Mouse (Mus musculus): ENCODE results near the gene Eif6.
"Not testable (repeated sequence)": the region's sequence is repeated elsewhere in the genome, so short reads cannot be mapped to it uniquely, and the experiment has no call there.

The Eif6 gene

DNA sequence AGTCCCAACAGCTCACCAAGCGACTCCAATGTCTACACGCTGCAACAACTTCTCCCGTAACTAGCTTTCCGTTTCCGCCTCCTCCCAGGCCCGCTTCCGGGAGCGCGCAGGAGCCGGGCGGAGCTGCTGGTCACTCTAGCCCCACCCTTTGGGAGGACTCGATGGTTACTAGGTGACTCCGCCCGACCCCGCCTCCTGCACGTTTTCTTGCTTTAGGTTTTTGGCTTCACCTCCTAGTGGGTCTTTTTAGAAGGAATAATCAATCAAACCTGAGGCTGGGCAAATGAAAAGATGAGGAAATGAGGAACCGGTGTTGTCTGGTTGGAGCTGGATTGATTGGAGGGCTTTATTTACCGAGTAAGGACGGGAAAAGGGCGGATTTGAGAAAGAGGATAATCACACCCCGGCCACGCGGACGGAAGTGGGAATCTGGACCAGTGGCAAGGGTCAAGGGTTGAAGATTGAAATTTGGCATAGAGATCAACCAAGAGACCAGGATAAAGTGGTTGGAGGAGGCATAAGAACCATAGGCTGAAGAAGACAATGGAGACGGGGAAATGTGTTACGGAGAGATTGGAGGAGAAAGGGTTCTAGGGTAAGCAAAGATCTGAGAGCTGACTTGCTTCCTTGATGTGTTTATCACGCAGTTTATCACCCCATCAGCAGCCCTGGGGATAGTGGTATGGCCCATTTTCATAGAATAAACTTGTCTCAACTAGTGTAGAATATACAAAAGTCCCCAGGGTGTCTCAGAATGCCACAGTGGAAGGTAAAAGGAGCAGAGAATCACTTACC, at the start of gene Eif6:
Gene Eif6, minus strand, starts transcription at position 296 of the 795 bp plus-strand sequence.
- peak; percentile 83 for DNase-seq (ENCODE audit: low read depth, low spot score)

DNA sequence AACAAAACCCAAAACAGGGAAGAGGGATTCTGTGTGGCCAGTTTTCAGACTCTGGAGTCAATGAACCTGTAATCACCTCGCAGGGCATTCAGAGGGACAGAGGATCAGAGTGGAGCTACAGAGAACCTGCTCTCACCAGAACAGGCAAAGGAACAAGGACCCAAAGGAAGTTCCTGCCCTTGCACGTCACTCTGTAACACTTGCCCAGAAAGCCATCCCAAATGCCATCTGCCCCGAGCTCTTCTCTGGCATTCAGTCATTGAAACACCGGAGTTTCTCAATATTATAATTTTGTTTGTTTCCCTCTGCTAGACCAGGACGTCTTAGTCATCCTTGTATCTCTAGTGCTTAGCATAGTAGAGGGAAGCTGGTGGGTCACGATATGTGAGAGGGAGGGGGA, 46.9 kb upstream of the Eif6 start:
- no peak for DNase-seq (ENCODE audit: low read depth, low spot score)

DNA sequence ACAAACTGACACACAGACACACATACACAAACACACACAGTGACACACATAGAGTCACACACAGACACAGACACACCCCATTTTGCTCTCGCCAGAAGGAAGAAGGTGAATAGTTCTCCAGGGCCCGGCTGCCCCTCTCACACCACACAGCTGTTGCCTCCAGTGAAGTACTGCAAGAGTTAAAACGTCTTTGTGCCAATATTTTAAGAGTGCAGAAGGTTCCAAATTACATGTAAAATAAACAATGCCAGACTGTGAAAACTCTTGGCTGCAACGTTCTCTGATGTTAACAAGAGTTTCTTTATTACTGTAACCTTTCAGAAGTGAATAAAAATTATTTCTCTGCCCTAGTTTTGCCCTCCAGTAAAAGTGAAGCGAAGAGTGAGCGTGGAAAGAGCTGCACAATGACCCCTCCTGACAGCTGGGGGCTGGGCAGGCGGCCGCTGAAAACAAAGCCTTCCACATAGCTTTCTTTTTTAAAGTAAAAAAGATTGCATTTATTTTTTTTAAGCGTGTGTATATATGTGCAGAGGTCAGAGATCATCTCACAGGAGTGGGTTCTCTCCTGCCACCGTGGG, 46.3 kb upstream of the Eif6 start:
- no peak for DNase-seq (ENCODE audit: low read depth, low spot score)

DNA sequence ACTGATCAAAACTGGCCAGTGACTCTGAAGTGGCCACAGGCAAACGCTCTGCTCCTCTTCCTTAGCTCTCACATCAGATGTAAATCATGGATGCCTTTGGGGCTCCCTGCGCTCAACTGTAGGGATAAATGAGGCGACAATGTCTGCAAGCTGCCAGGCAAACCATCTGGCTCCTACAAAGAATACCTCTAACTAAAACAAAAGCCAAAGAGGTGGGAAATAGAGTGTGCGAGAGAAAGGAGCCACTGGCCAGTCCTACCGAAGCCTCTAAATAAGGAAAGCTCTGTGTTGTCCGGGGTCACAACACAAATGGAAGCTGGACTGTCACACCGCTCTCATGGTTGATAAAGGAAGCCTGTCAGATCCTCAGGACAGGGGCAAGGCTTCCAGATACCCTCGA, 45.8 kb upstream of the Eif6 start:
- no peak for DNase-seq (ENCODE audit: low read depth, low spot score)

DNA sequence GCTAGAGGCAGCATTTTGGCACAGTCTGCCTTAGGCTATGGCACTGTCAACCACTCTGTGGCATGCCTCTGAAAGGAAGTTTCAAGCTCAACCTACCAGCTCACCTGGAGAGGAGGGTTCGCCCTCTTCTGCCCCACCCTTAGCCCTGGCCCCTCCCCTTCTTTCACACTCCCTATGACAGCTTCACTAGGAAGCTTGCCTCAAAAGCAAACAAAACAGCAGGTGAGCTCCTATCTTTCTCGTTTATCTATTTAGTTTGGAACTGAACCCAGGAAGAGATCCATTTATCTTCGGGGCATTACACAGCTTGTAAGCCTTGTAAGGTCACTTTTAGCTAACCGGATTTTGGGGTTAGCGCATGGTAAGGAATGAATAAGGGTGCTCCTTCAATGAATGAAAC, 43.0 kb upstream of the Eif6 start:
- no peak for DNase-seq (ENCODE audit: low read depth, low spot score)

DNA sequence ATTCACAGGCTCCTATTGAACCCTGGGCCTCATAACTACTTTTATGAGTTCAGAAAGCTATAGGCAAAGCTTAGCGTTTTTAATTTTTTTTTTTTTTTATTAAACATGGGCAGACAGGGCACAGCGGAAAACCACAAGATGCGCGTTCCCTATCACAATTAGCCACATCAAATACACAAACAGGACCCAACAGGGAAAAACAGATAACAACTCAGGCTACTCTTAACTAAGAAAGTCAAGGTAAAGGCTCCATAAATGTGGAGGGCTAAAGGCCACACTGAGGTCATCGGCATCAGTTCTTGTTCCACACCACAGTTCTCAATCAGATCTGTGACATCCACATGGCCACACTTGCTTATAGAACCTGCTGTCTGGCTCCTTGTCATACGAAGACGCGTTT, 41.6 kb upstream of the Eif6 start:
- no peak for DNase-seq (ENCODE audit: low read depth, low spot score)

DNA sequence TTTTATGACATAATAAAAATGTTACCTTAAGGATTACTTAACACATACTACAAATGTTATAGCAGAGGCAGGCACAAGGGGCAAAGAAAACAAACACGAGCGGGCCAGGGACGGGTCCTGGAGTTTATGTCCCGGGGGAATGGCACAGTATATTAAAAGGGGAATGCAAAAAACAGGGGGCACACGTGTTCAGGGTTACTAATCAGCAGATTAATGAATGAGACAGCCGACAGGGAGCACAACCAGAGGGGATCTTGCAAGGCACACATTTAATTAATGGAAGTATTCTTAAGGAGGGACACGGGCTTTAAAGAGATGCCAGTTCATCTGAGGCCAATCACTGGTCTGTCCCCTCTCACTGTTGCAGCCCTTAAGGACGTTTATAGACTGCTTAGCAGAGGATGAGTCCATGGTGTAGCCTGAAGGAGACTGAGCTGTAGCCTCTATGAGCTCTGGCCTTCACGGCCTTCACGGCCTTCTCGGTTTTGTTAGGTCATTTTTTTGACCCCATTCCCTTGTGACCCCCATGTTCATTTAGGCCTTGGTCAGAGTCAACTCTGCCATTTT, 36.7 kb upstream of the Eif6 start:
- no peak for DNase-seq (ENCODE audit: low read depth, low spot score)

DNA sequence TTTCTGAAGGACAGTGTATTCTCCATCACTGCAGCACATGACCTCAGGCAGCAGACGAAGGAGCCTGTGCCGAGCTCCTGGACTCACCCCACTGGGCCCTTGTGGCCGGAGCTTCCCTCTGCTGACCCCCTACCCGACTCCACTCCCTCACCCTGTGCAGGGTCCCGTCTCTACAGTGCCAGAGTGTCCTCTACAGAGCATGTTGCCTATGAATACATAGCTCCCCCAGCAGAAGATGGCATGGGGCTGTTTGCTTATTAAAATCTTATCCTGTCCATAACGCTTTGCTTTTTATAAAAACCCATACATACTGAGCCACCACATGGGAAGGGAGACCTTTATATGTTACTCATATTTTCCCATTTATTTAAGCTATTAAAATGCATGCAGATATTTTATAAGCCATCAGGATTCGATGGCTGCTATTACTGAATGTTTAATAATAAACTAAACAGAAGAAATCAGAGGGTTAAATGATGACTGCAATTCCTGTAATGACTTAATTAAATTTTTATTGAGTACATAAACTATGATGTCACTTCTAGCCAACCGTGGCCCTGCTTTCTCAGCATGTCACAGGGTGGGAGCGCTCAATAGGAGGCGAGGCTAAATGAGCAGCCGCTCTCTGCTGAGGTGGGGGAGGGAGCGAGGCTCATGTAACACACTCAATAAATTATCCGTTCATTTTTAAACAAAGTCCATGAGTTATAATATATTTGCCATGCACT, 36.0 kb upstream of the Eif6 start:
- no peak for DNase-seq (ENCODE audit: low read depth, low spot score)

DNA sequence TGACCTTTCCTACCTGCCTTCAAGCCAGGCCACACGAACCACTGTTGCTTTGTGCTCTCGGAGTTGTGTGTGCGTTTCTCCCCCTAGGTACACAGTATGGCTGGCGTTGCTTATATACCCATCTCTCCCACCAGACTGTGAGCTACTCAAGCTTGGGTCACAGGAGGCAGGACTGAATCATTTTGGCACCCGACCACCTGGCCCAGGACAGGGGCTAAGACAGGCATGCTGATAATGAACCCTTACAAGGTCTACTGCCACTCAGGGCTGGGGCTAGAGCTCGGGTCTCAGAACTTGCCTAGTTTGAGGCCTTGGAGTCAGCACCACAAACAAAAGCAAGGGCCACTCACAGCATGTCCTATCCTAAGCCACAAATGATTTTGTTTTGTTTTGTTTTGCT, 34.9 kb upstream of the Eif6 start:
- no peak for DNase-seq (ENCODE audit: low read depth, low spot score)

DNA sequence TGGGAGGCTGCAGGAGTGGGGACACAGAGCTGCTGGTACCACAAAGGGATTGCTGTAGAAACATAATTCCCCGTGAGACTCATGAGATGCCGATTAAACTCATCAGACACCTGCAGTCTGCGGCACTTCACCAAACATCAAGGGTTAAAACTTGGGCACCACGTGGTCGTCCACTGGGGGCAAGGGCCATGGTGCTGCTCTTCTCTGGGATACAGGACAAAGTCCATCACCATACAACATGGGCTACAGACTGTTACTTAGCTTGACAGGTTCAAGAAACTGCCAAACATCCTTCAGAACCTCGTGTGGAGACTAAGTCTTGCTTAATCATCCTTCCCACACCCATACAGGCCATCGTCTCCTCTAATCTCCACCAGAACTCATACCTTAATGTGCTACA, 33.4 kb upstream of the Eif6 start:
- DNase-seq (ENCODE audit: low read depth, low spot score): no peak

DNA sequence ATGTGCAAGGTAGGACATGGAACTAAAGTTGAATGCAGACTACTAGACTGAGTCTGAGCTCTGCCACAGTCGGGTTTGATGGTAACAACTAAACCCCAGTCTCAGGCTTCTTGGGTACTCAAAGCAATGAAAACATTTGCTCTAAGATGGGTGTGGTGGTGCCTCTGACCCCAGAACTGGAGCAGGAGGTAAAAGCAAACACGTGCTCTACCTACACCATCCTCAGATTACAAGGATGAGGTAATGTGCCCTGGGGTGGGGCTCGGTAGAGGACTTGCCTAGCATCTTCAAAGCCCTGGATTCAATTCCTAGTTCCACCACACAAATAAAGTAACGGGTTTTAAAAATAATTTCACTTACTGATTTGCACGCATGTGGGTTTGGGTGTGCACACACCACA, 25.8 kb upstream of the Eif6 start:
- DNase-seq (ENCODE audit: low read depth, low spot score): no peak

DNA sequence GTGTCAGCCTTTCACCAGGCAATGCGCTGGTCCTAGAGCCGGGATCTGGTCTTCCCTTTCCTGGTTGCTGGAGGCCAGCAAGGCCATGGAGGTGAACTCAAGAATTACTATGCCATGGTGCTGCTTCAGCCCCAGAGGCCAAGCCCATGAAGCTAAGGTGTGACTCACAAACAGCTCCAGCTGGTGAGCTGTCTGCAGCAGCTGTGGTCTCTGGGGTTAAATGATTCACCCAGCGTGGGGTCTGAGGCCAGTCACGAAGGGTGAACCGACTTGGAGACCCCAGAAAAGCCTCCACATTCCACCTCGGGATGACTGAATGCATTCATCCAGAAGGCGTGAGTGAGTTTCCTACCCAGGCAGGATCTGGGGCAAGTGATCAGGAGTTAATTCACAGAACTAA, 23.4 kb upstream of the Eif6 start:
- DNase-seq (ENCODE audit: low read depth, low spot score): no peak

DNA sequence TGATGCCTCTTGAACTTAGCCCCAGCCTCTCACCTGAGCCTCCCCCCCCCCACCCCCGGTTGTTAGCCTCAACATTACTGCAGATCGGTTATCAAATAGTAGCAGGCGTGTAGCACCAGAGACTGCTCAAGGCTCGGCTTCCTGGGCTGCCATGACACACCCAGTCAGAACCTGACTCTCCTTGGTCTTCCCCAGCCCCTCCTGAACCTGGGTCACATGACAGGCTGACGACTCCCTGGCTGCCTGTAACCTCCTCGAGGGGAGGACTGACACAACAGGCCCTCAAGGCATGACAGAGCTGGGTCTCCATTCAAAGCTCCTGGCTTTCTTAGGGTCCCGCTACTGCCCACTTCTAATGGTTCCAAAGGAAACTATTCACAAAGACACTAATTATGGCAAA, 22.7 kb upstream of the Eif6 start:
- DNase-seq (ENCODE audit: low read depth, low spot score): no peak

DNA sequence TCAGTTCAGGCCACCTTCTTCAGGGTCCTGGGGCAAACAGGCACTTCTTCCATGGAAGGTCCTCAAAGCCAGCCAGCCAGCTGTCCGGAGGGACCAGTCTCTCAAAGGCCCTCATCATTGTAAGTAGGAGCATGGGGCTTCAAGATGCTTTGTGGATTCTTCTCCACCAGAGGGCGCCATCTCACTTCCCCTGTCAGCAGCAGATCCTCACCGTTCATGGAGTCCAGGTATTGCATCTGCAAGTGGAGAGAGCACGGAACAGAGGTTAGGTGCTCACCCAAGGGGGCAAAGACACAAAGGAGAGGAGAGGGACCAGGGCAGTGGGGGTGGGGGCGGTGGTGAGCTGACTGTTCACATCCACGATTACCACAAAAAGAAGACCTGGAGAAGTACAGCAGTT, 21.6 kb upstream of the Eif6 start:
- DNase-seq (ENCODE audit: low read depth, low spot score): peak; percentile 66

DNA sequence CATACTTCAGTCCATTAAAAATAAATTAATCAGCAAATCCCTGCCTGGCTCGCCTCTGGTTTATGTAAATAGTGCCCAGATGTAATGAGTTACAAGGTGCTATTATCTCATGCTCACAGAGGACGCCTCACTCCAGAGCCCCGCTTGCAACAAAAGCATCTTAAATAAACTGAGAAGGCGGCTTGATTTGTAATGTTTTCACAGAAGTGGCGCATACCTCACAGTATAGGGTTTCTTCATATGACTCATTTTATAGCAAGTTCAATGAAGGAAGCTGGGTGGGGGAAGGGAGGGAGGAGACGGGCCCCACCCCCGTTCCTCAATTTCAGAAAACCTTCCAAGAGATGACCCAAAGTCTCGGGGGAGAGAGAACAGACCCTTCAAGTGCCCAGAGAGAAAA, 20.2 kb upstream of the Eif6 start:
- DNase-seq (ENCODE audit: low read depth, low spot score): no peak

DNA sequence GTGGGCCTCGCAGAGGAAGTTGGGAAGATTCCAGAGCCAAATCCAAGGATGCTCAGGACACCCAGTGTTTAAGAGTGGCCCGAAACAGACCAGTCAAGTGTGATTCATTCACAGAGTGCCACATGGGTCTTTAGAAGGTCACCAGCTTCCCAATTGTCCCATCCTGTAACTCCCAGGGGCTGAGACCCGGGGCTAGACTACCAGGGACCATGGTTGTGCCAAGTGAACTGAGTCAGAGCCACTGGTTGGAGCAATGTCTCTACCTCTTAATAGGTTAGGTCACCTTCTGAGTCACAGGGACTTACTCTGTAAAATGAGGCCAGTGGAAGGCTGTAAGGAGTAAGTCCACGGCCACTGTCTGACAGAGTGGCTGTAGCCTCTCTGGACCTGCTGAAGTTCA, 12.2 kb upstream of the Eif6 start:
- DNase-seq (ENCODE audit: low read depth, low spot score): no peak

DNA sequence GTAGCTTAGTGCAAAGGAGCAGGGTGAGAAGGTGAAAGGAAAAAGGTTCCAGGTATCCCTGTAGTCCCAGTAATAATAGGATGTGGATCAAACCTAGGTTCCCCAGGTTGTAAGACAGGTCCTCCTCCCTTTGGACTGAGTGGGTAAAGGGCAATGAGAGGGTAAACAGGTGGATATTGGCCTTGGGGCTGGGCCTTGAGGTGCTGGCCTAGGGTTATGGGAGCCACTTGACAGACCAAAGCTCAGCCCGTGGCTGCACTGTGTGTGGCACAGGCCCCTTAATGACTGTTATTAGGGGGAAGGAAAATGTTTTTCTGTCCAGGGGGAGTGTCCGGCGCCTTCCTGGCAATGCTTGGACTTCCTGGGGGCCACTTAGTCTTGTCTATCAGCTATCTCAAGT, 11.2 kb upstream of the Eif6 start:
- DNase-seq (ENCODE audit: low read depth, low spot score): no peak

DNA sequence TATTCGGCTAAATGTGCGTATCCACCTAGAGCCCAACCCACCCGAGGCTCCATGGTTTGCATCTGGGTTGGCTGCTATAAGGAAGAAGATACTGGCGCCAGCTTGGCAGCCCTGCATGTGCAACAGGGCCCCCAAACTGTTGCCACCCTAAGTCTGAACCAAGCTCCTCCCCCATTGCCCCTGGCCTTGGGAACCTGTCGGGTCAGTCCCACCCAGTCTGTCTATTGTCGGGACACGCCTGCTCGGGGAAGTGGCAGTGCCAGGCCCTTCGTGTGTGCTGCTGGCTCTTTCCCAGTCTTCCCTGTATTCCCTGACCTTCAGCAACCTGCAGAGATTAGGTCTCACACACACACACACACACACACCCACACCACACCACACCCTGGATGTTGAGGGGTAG, 8.0 kb upstream of the Eif6 start, which contains the start of gene Fam83c:
Gene Fam83c, minus strand, starts transcription at position 123 of the 400 bp plus-strand sequence.
- no peak for DNase-seq (ENCODE audit: low read depth, low spot score)

DNA sequence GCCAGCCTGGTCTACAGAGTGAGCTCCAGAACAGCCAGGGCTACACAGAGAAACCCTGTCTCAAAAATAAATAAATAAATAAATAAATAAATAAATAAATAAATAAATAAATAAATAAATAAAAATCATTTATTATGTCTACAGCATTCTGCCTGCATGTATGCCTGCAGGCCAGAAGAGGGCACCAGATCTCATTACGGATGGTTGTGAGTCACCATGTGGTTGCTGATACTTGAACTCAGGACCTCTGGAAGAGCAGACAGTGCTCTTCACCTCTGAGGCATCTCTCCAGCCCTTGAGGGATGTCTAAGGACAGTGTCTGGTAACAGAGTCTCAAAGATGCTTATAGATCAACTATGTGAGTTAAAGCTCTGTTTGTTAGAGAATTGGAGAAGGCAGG, 5.4 kb upstream of the Eif6 start:
- not testable (repeated sequence) for DNase-seq (ENCODE audit: low read depth, low spot score)

DNA sequence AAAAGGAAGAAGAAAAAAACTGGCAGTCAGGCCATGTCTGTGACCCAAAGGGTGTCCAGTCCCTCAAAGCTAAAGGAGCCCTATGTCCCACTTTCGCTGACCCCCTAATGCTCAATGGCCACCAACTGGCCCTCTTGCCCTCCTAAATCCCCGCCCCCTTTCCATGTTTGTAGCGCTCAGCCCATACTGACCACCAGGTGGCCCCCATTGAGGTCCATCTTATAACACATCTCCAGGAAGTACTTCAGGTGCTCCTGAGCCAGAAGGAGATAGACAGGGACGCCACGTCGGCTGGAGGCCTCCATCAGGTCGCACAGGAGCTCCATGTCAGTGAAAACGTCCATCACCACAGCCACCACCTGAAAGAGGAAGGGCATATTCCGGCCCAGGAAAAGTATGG, 4.6 kb upstream of the Eif6 start:
- DNase-seq (ENCODE audit: low read depth, low spot score): no peak

DNA sequence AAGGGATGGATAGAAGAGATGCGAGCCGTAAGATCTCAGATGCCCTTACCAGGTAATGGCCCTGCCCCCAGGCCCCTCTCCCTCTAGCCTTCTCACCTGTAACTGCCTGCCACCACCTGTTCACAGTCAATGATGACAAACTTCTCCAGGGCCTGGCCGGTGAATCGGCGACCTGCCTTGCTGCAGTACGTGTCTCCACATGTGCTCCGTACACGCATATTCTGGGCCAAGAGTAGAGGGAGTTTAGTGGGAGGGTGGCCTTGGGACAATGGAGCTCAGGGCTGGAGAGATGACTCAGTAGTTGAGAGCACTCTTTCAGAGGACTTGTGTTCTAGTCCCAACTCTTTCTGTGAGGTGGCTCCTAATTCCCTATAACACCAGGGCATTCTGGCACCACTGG, 4.1 kb upstream of the Eif6 start:
- no peak for DNase-seq (ENCODE audit: low read depth, low spot score)

DNA sequence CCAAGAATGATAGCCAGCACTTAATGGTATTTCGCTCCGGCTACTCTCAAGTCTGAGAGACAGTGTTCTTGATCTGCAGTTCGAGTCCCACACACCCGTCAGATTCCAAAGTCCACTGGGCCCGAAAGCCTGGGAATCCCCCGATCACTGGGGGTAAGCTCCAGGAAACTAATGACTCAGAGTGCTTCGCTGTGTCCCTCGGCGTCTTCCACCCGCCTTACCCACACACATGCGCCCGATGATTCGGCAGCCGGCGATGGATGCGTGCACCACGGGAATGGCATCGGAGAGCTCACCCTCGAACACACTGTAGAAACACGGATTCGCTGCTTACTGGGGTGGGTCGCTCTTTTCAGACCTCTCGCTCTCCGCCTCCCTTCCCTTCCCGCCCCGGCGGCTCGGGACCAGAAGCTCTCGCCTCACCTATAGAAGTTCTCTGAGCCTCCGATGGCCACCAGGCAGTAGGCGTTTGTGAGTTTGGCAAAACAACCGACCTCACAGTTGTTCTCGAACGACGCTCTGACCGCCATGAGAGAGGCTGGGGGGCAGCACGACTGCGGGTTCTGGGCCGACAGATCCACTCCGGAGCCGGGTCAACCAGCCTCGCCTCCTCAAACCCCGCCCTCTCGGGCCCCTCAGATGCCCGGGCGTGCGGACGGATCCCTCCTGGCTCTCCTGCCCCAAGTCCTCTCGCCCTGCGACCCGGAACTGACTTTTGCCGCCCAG, 658 bp downstream of the Eif6 start:
- DNase-seq (ENCODE audit: low read depth, low spot score): no peak
